Mouse (Mus musculus) midbrain, embryonic 16.5 days (tissue): ENCODE data around the gene 1700088E04Rik. TPM values are rescaled to one million over a fixed set of nuclear protein-coding genes. Genes with fewer than 3 reads are reported as not detected.

Experiments used
- ATAC-seq: fragments of 200-750 bp; cut with Nextera tagmentation; 2 replicates; pipeline ENCODE4 v1.8.0; 2017; ENCODE audit warnings: moderate TSS enrichment
- H3K27ac ChIP-seq: fragments of 300-500 bp; sonication (generic); 2 replicates; pipeline ENCODE4 v1.5.1; 2014; ENCODE audit warnings: mild to moderate bottlenecking, low read length, mixed read lengths
- H3K27me3 ChIP-seq: fragments of 300-500 bp; sonication (generic); 2 replicates; pipeline ENCODE4 v1.6.1; 2014; ENCODE audit warnings: low read depth, low read length, mixed read lengths; ENCODE audit not compliant: control insufficient read depth, insufficient read depth
- H3K36me3 ChIP-seq: fragments of 300-500 bp; sonication (generic); 2 replicates; pipeline ENCODE4 v1.6.1; 2014; ENCODE audit warnings: mild to moderate bottlenecking, low read length, moderate library complexity, mixed read lengths; ENCODE audit not compliant: control insufficient read depth, insufficient read depth
- H3K4me1 ChIP-seq: fragments of 300-500 bp; sonication (generic); 2 replicates; pipeline ENCODE4 v1.6.1; 2014; ENCODE audit warnings: mild to moderate bottlenecking, low read length, mixed read lengths; ENCODE audit not compliant: control insufficient read depth, insufficient read depth
- H3K4me2 ChIP-seq: fragments of 300-500 bp; sonication (generic); 2 replicates; pipeline ENCODE4 v1.6.1; 2014; ENCODE audit warnings: mild to moderate bottlenecking, low read length, mixed read lengths
- H3K4me3 ChIP-seq: fragments of 300-500 bp; sonication (generic); 2 replicates; pipeline ENCODE4 v1.5.1; 2014; ENCODE audit warnings: low read depth, mild to moderate bottlenecking, low read length, moderate library complexity, mixed read lengths
- H3K9ac ChIP-seq: fragments of 300-500 bp; sonication (generic); 2 replicates; pipeline ENCODE4 v1.6.1; 2014; ENCODE audit warnings: low read depth, low read length, mixed read lengths
- H3K9me3 ChIP-seq: fragments of 300-500 bp; sonication (generic); replicated peaks from 2 replicates; pipeline ENCODE4 v1.6.1; 2014; ENCODE audit warnings: mild to moderate bottlenecking, low read length, mixed read lengths; ENCODE audit not compliant: control insufficient read depth, poor library complexity, severe bottlenecking
- WGBS: fragments of 180-500 bp; shearing (Covaris S2); extraction: QIAGEN DNeasy Blood & Tissue Kit; methylation state at CpG from one replicate; pipeline ENCODE4 v1.1.7; 2014; 5-methylcytosine and 5-hydroxymethylcytosine counted together
- polyA plus RNA-seq: library from polyadenylated mRNA; unstranded; fragments of >200 nt; fragmentation: Nextera tagmentation; extraction: Ambion mirVana; gene quantifications from 2 replicates; pipeline ENCODE4 v1.2.1, GENCODE M21; 2015

Gene 1700088E04Rik
- polyA plus RNA-seq, 1 experiment from 2014 or later = 18.8 TPM

DNA sequence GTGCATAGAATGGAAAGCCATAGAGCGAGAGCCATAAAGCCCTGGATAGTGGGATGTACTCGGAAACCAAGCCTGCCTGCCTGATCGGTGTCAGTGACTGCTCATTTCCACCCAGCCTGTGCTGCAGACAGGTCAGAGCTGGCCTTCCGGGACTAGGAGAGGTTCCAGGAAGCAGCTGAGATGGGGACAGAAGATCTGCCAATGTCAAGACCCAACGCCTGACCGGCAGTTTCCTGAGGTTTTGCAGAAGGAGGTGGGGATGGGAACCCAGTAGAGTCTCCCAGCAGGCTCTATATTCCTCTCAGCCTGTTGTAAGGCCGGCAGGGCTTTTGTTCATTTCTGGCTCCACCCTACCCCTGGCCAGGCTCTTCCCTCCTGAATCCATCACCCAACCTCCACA is 42.2 kb downstream of the 1700088E04Rik start:
- H3K9me3 ChIP-seq = no peaks in the 10 kb centered on the region
- H3K4me3 ChIP-seq = no peak overlapping the region
- no peak overlapping the region for H3K4me2 ChIP-seq
- H3K9ac ChIP-seq = no peak overlapping the region
- ATAC-seq = no peak
- WGBS = 58% methylated on average over 7 of the region's 7 CpGs
- H3K27me3 ChIP-seq = no peaks in the 10 kb centered on the region
- peaks cover 10% of the 10 kb centered on the region for H3K36me3 ChIP-seq
- no peak overlapping the region for H3K27ac ChIP-seq
- H3K4me1 ChIP-seq = no peaks in the 10 kb centered on the region

- H3K9me3 ChIP-seq = no peaks in the 10 kb centered on the region
- H3K4me2 ChIP-seq = no peak overlapping the region
- H3K36me3 ChIP-seq = peaks cover 16% of the 10 kb centered on the region
- no peaks in the 10 kb centered on the region for H3K4me1 ChIP-seq
- no peak for ATAC-seq
- H3K4me3 ChIP-seq = no peak overlapping the region
- no peaks in the 10 kb centered on the region for H3K27me3 ChIP-seq
- WGBS = 70% methylated on average over 5 of the region's 5 CpGs
- no peak overlapping the region for H3K27ac ChIP-seq
- no peak overlapping the region for H3K9ac ChIP-seq
Observed at GRCm38 (mm10) chr15:79098220-79098619, 42.8 kb downstream of the 1700088E04Rik start.

DNA sequence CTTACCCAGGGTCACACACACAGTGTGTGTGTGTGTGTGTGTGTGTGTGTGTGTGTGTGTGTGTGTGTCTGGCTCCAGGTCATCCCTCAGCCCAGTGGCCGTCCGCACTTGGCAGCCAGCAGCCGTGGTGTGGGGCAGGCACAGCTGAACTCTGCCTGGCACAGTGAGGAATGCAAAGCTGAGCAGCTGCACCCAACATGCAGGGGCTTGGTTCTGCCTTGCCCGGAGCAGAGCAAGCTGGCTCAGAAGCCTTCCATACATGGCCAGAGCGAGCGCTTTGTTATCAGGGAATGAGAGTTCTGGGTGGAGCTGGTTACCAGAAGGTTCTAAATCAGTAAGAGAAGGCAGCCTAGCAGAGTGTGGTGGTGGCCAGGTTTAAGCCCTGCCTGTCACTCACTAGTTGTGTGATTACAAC is 43.4 kb downstream of the 1700088E04Rik start:
- no peaks in the 10 kb centered on the region for H3K9me3 ChIP-seq
- H3K9ac ChIP-seq = no peak overlapping the region
- WGBS = 53% methylated on average over 6 of the region's 6 CpGs
- H3K4me2 ChIP-seq = no peak overlapping the region
- no peaks in the 10 kb centered on the region for H3K4me1 ChIP-seq
- H3K27me3 ChIP-seq = no peaks in the 10 kb centered on the region
- ATAC-seq = no peak
- no peak overlapping the region for H3K4me3 ChIP-seq
- peaks cover 22% of the 10 kb centered on the region for H3K36me3 ChIP-seq
- H3K27ac ChIP-seq = no peak overlapping the region

DNA sequence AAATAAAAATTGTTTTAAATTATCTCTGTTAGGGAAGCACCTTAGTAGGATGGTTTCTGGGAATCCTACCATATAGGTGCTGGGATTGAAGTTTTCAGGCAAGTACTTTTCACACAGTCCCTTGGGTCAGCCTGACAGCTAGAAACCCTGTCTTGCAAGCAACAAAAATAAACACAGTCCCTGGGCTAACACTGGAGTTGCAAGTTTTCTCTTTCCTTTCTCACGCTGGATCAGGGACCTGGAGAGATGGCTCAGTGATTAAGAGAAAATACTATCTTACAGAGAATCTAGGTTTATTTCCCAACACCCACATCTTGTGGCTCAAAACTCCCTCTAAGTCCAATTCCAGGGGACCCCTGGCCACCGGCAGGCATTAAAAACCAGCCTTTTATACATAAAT is 43.9 kb downstream of the 1700088E04Rik start:
- H3K4me3 ChIP-seq = no peak overlapping the region
- no peaks in the 10 kb centered on the region for H3K4me1 ChIP-seq
- ATAC-seq = no peak
- WGBS = 51% methylated on average over 2 of the region's 2 CpGs
- H3K4me2 ChIP-seq = no peak overlapping the region
- H3K36me3 ChIP-seq = peaks cover 26% of the 10 kb centered on the region
- H3K27ac ChIP-seq = no peak overlapping the region
- H3K9me3 ChIP-seq = no peaks in the 10 kb centered on the region
- no peak overlapping the region for H3K9ac ChIP-seq
- H3K27me3 ChIP-seq = no peaks in the 10 kb centered on the region

DNA sequence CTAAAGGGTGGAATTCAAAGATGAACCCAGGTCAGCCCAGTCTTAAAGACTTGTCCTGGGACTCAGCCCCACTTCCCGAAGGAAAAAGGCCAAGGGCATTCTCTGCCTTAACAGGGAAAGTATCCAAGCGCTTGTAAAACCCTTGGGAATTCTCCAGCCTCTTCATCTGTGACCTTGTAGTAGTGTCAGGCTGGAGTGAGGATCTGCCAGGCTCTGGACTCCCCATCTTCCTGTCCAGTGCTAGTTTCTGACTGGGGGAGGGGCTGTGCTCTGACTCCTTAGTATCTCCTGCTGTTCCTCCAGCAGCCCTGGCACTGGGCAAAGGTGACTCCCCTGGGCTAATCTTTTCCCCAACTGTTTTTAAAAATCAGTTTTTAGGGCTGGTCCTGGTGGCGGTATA is 44.5 kb downstream of the 1700088E04Rik start:
- Histone ChIP-seq H3K9me3 (no peaks in the 10 kb centered on the region), H3K4me2 (no peak overlapping the region), H3K4me3 (no peak overlapping the region), H3K9ac (no peak overlapping the region), H3K36me3 (peaks cover 27% of the 10 kb centered on the region), H3K27ac (no peak overlapping the region), H3K4me1 (no peaks in the 10 kb centered on the region), H3K27me3 (no peaks in the 10 kb centered on the region)
- 73% methylated on average over 3 of the region's 3 CpGs for WGBS
- ATAC-seq = no peak

DNA sequence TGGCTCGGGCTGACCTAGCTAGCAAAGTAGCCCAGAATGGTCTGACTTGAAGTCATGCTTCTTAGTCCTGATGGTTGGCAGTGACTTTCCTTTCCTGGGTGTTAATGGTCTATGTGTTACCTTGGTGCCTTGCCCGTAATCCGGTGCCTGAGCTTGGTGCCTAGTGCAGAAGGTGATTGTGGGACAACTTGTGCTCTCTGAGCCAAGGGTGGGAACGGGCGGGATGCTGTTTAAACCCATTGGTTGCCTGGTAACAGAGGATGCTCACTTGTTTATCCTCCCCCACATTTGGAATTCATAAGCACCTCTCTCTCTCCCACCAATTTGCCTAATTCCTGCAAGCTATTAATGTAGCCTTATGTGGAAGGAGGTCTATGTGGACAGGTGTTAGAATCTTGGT is 45.6 kb downstream of the 1700088E04Rik start:
- Histone ChIP-seq H3K9ac (no peak overlapping the region), H3K27ac (no peak overlapping the region), H3K27me3 (no peaks in the 10 kb centered on the region), H3K36me3 (peaks cover 37% of the 10 kb centered on the region), H3K9me3 (no peaks in the 10 kb centered on the region), H3K4me1 (no peaks in the 10 kb centered on the region), H3K4me2 (no peak overlapping the region), H3K4me3 (no peak overlapping the region)
- ATAC-seq = no peak
- 83% methylated on average over 5 of the region's 5 CpGs for WGBS

- H3K27me3 ChIP-seq = no peaks in the 10 kb centered on the region
- no peaks in the 10 kb centered on the region for H3K4me1 ChIP-seq
- peaks cover 45% of the 10 kb centered on the region for H3K36me3 ChIP-seq
- H3K9ac ChIP-seq = no peak overlapping the region
- no peak overlapping the region for H3K4me3 ChIP-seq
- no peak overlapping the region for H3K4me2 ChIP-seq
- H3K9me3 ChIP-seq = no peaks in the 10 kb centered on the region
- no peak overlapping the region for H3K27ac ChIP-seq
- ATAC-seq = no peak
- WGBS = 83% methylated on average over 7 of the region's 7 CpGs
Observed at GRCm38 (mm10) chr15:79093083-79093839, 47.8 kb downstream of the 1700088E04Rik start.

DNA sequence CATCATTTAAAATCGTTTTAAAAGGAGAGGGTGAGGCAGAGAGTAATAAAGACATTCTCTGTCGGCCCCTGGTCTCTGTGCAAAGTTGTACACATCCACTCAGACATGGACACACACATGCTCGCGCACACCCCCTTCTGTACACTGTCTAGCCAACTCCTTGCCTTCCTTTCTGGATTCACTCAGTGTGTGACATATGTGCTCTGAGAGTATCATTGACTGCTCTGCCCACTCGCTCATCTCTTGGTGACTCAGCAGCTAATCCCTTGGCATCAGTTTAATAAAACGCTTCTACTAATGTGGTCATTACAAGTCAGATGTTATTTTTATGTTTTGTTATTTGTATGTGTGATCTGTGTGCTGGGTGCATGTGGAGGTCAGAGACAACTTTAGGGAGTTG is 48.8 kb downstream of the 1700088E04Rik start:
- H3K4me1 ChIP-seq = no peaks in the 10 kb centered on the region
- no peak overlapping the region for H3K27ac ChIP-seq
- no peak overlapping the region for H3K4me3 ChIP-seq
- no peaks in the 10 kb centered on the region for H3K27me3 ChIP-seq
- no peaks in the 10 kb centered on the region for H3K9me3 ChIP-seq
- ATAC-seq = no peak
- H3K4me2 ChIP-seq = no peak overlapping the region
- H3K36me3 ChIP-seq = peaks cover 47% of the 10 kb centered on the region
- 92% methylated on average over 6 of the region's 6 CpGs for WGBS
- H3K9ac ChIP-seq = no peak overlapping the region

GRCm38 (mm10) chr15:79079567-79079966 is 61.5 kb downstream of the 1700088E04Rik start:
- ATAC-seq = no peak
- 97% methylated on average over 7 of the region's 7 CpGs for WGBS
- Histone ChIP-seq H3K9ac (no peak overlapping the region), H3K36me3 (peaks cover 49% of the 10 kb centered on the region), H3K27ac (no peak overlapping the region), H3K9me3 (no peaks in the 10 kb centered on the region), H3K4me3 (no peak overlapping the region), H3K4me2 (no peak overlapping the region), H3K4me1 (peaks cover 12% of the 10 kb centered on the region), H3K27me3 (no peaks in the 10 kb centered on the region)
